8 mouse cellular contexts compared by ENCODE assay signal in genomic region chr8:84799999-84800831, GRCm38 (mm10). TPM values are rescaled to one million over a fixed set of nuclear protein-coding genes. Genes with fewer than 3 reads are reported as not detected.
DNase-seq lines count a peak whose midpoint lies in the region; ATAC-seq and TF ChIP-seq lines count a peak whose summit lies in the region.

Gene Nfix (minus strand): TSS chr8:84800344.

- 2% methylated on average over 71 of the region's 125 CpGs for WGBS in embryonic facial prominence, embryonic 15.5 days
- WGBS in heart, embryonic 14.5 days, result 2% methylated on average over 51 of the region's 125 CpGs
- WGBS in kidney, postnatal 0 days, result 2% methylated on average over 40 of the region's 125 CpGs
- WGBS in liver, embryonic 13.5 days (ENCODE audit: insufficient replicate concordance), result under 1% methylated on average over 76 of the region's 125 CpGs

- H3K27me3 ChIP-seq in embryonic facial prominence, embryonic 15.5 days, result peaks cover 20% of the 10 kb centered on the region; the same call in 1 of the 2 replicates
- H3K27me3 ChIP-seq in heart, embryonic 14.5 days (ENCODE audit: control insufficient read depth, insufficient read depth, low read length), result peaks cover 47% of the 10 kb centered on the region
- peaks cover 18% of the 10 kb centered on the region for H3K27me3 ChIP-seq in kidney, postnatal 0 days (ENCODE audit: insufficient read depth, low read length)
- H3K27me3 ChIP-seq in liver, embryonic 13.5 days, result peaks cover 99% of the 10 kb centered on the region

- H3K9me3 ChIP-seq in embryonic facial prominence, embryonic 15.5 days (replicated peaks), result no peaks in the 10 kb centered on the region
- H3K9me3 ChIP-seq in heart, embryonic 14.5 days (ENCODE audit: control insufficient read depth, low read length), result no peaks in the 10 kb centered on the region
- no peaks in the 10 kb centered on the region for H3K9me3 ChIP-seq in kidney, postnatal 0 days (replicated peaks; ENCODE audit: low read length)
- H3K9me3 ChIP-seq in liver, embryonic 13.5 days (replicated peaks), result no peaks in the 10 kb centered on the region

- H3K4me3 ChIP-seq in embryonic facial prominence, embryonic 15.5 days (replicated peaks), result peak within 1 kb of the TSS; percentile 83
- H3K4me3 ChIP-seq in heart, embryonic 14.5 days (ENCODE audit: control insufficient read depth in 1 of 2, insufficient read depth in 1 of 2, low read depth in 1 of 2, low read length in 2 of 2), result peak within 1 kb of the TSS; percentile 65 to 80
- H3K4me3 ChIP-seq in kidney, postnatal 0 days (replicated peaks; ENCODE audit: low read depth, low read length), result peak within 1 kb of the TSS; percentile 79
- peak within 1 kb of the TSS; percentile 78 for H3K4me3 ChIP-seq in liver, embryonic 13.5 days (replicated peaks)

- peaks cover 53% of the 10 kb centered on the region for H3K4me1 ChIP-seq in embryonic facial prominence, embryonic 15.5 days
- peaks cover 8 to 9% of the 10 kb centered on the region in 2 experiments; a peak in 3 of 4 replicates for H3K4me1 ChIP-seq in heart, embryonic 14.5 days (ENCODE audit: control insufficient read depth in 2 of 2, insufficient read depth in 2 of 2, low read length in 2 of 2)
- H3K4me1 ChIP-seq in kidney, postnatal 0 days (replicated peaks; ENCODE audit: insufficient read depth, low read length), result peaks cover 12% of the 10 kb centered on the region; the same call in 1 of the 2 replicates
- H3K4me1 ChIP-seq in liver, embryonic 13.5 days (replicated peaks), result peaks cover 27% of the 10 kb centered on the region

- peak within 1 kb of the TSS; percentile 94 for H3K27ac ChIP-seq in embryonic facial prominence, embryonic 15.5 days (replicated peaks)
- peak within 1 kb of the TSS in 1 of 2 experiments; percentile 85; a peak in 3 of 4 replicates for H3K27ac ChIP-seq in heart, embryonic 14.5 days (replicated peaks in 1 of 2; ENCODE audit: control insufficient read depth in 1 of 2, insufficient read depth in 1 of 2, low read depth in 2 of 2, low read length in 2 of 2)
- H3K27ac ChIP-seq in kidney, postnatal 0 days, result peak within 1 kb of the TSS; percentile 78
- H3K27ac ChIP-seq in liver, embryonic 13.5 days, result peak within 1 kb of the TSS; percentile 34

- peak; percentile 4; the same call in 1 of the 2 replicates for TF ChIP-seq CTCF in kidney, postnatal 0 days (IDR thresholded peaks at IDR 0.05; ENCODE audit: low read depth)

- peak; percentile 57 for ATAC-seq in CD4-positive, CD25-positive, alpha-beta regulatory T cell, adult 4 months
- peak; percentile 32 for ATAC-seq in embryonic facial prominence, embryonic 15.5 days (ENCODE audit: insufficient number of reproducible peaks, low FRiP score, low TSS enrichment, low read depth)
- ATAC-seq in heart, embryonic 14.5 days (ENCODE audit: insufficient number of reproducible peaks, insufficient read depth, low FRiP score, low read depth), result peak; percentile 16; the same call in 1 of the 2 replicates
- ATAC-seq in kidney, postnatal 0 days (replicated peaks; ENCODE audit: low FRiP score, low read depth), result peak; percentile 26
- peak; percentile 44 for ATAC-seq in liver, embryonic 13.5 days (ENCODE audit: low read depth)

- peak; percentile 73 for DNase-seq in adipocyte (ENCODE audit: low spot score)
- DNase-seq in kidney, postnatal 0 days (ENCODE audit: low spot score), result peak; percentile 71
- no peak for DNase-seq in liver, embryonic 13.5 days
- peak; percentile 59 for DNase-seq in neural tube, embryonic 10.5 days (ENCODE audit: extremely low spot score, low spot score)
- DNase-seq in yolk sac, embryonic 10.5 days (ENCODE audit: low spot score), result no peak

- peaks cover 11% of the 10 kb centered on the region; the same call in 1 of the 2 replicates for H3K36me3 ChIP-seq in embryonic facial prominence, embryonic 15.5 days
- peaks cover 12% of the 10 kb centered on the region for H3K36me3 ChIP-seq in heart, embryonic 14.5 days (ENCODE audit: control insufficient read depth, insufficient read depth, low read length)
- H3K36me3 ChIP-seq in kidney, postnatal 0 days (ENCODE audit: insufficient read depth, low read length), result no peaks in the 10 kb centered on the region
- H3K36me3 ChIP-seq in liver, embryonic 13.5 days, result no peaks in the 10 kb centered on the region

- H3K4me2 ChIP-seq in embryonic facial prominence, embryonic 15.5 days (replicated peaks), result peak within 1 kb of the TSS; percentile 73
- peak within 1 kb of the TSS; percentile 88 for H3K4me2 ChIP-seq in heart, embryonic 14.5 days (ENCODE audit: low read length)
- H3K4me2 ChIP-seq in kidney, postnatal 0 days (ENCODE audit: low read length), result peak within 1 kb of the TSS; percentile 80
- H3K4me2 ChIP-seq in liver, embryonic 13.5 days, result peak within 1 kb of the TSS; percentile 99

- H3K9ac ChIP-seq in embryonic facial prominence, embryonic 15.5 days, result peak within 1 kb of the TSS; percentile 98
- peak within 1 kb of the TSS; percentile 95 for H3K9ac ChIP-seq in heart, embryonic 14.5 days (ENCODE audit: low read length)
- H3K9ac ChIP-seq in kidney, postnatal 0 days (ENCODE audit: low read depth, low read length), result peak within 1 kb of the TSS; percentile 94
- H3K9ac ChIP-seq in liver, embryonic 13.5 days, result peak within 1 kb of the TSS; percentile 81

RNA-seq across cellular contexts. Expression of gene Nfix, which starts in this region (rescaled TPM):
- 1 to 10 TPM; 2.8 to 7.2 TPM for polyA plus RNA-seq in CD4-positive, CD25-positive, alpha-beta regulatory T cell, adult 4 months (2017; shearing (Covaris generic))
- polyA plus RNA-seq in embryonic facial prominence, embryonic 15.5 days (2015; fragmentation: Nextera tagmentation; extraction: Ambion mirVana), result 61.4 and 62.0 TPM in 2 replicates
- 16.3 and 16.8 TPM in 2 replicates for polyA plus RNA-seq in heart, embryonic 14.5 days (2014; fragmentation: Nextera tagmentation; extraction: Ambion mirVana)
- 21.1 and 22.3 TPM in 2 replicates for polyA plus RNA-seq in kidney, postnatal 0 days (2015; fragmentation: Nextera tagmentation; extraction: Ambion mirVana)
- polyA plus RNA-seq in liver, embryonic 13.5 days (2015; fragmentation: Nextera tagmentation; extraction: Ambion mirVana), result 2.3 and 3.4 TPM in 2 replicates

Comparison
In these comparisons a context has a peak if more than half of its experiments do, and no peak if none do; other contexts are left out.
1. DNase-seq: peak in adipocyte (single experiment), kidney, postnatal 0 days (single experiment) and neural tube, embryonic 10.5 days (single experiment); none in liver, embryonic 13.5 days (single experiment) and yolk sac, embryonic 10.5 days (single experiment).
2. Peak in every context shown above with its lines, with median percentiles within 50 percentile points of each other: ATAC-seq, H3K4me2 ChIP-seq, H3K4me3 ChIP-seq and H3K9ac ChIP-seq.